Mouse (Mus musculus): Measurements from ENCODE around the gene Gnas.
"Not testable (repeated sequence)": the region's sequence is repeated elsewhere in the genome, so short reads cannot be mapped to it uniquely, and the experiment has no call there.

GRCm38 (mm10) chr2:174315445-174315844, 31.3 kb downstream of the Gnas start:
- not testable (repeated sequence) for TF ChIP-seq CTCF (IDR thresholded peaks at IDR 0.05; ENCODE audit: extremely low read depth, insufficient read depth, insufficient read length, insufficient replicate concordance); POLR2A (IDR thresholded peaks at IDR 0.05; ENCODE audit: low read depth, low read length)
